Mouse (Mus musculus): ENCODE measurements around the gene Enah.

DNA sequence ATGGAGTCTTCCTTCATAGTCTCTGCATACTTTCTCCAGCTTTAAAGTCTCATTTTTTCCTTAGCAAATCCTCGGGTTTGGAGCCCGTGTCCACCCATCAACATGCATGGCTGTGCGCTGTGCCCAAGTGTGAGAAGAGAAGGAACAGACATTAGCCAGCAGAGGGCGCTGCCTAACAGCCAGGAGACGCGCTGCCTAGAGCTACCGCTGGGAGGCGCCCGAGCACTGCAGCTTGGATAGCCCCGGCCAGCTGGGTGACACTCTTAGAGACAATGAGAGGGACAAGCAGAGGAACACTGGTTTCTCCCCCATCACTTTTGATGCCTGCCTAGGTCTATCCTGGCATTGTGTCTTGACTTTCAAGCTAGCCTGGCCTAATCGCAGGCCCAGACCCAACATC, 131.0 kb downstream of the Enah start:
- peak; percentile 100 for TF ChIP-seq CTCF (conservative IDR thresholded peaks at IDR 0.05; ENCODE audit: insufficient read depth, insufficient read length, low read depth, low read length)
- no peak for TF ChIP-seq POLR2A (IDR thresholded peaks at IDR 0.05; ENCODE audit: low read depth, low read length)
